Mouse (Mus musculus) heart, embryonic 14.5 days (tissue): ENCODE data around the gene Spz1. TPM values are rescaled to one million over a fixed set of nuclear protein-coding genes. Genes with fewer than 3 reads are reported as not detected.
A peak's percentile ranks its signal among the peaks of the same experiment; 100 is the strongest.

Source experiments
- ATAC-seq: fragments of 200-750 bp; cut with Nextera tagmentation; 2 replicates; pipeline ENCODE4 v1.8.0; 2017; ENCODE audit warnings: low read depth, moderate TSS enrichment; ENCODE audit not compliant: insufficient number of reproducible peaks, insufficient read depth, low FRiP score
- H3K27ac ChIP-seq, 2 experiments: fragments of 200-500 bp in 1 of 2; fragments of 300-500 bp in 1 of 2; sonication (generic) in 1 of 2; replicated peaks in 1 of 2; 2 replicates each; pipeline ENCODE4 v1.5.1; 2012 to 2014; ENCODE audit warnings: low read depth in 2 of 2, low read length in 2 of 2, control low read depth in 1 of 2, mild to moderate bottlenecking in 1 of 2, mixed read lengths in 1 of 2; ENCODE audit not compliant: control insufficient read depth in 1 of 2, insufficient read depth in 1 of 2
- H3K27me3 ChIP-seq: fragments of 300-500 bp; sonication (generic); 2 replicates; pipeline ENCODE4 v1.6.1; 2014; ENCODE audit warnings: mild to moderate bottlenecking, low read length, control low read depth; ENCODE audit not compliant: control insufficient read depth, insufficient read depth
- H3K36me3 ChIP-seq: fragments of 300-500 bp; sonication (generic); 2 replicates; pipeline ENCODE4 v1.6.1; 2014; ENCODE audit warnings: mild to moderate bottlenecking, control low read depth, low read length, mixed read lengths; ENCODE audit not compliant: control insufficient read depth, insufficient read depth
- H3K4me1 ChIP-seq, 2 experiments: fragments of 200-500 bp in 1 of 2; fragments of 300-500 bp in 1 of 2; sonication (generic) in 1 of 2; 2 replicates each; pipeline ENCODE4 v1.6.1; 2012 to 2014; ENCODE audit warnings: low read length in 2 of 2, control low read depth in 1 of 2, mixed read lengths in 1 of 2; ENCODE audit not compliant: control insufficient read depth in 2 of 2, insufficient read depth in 2 of 2
- H3K4me2 ChIP-seq: fragments of 300-500 bp; sonication (generic); 2 replicates; pipeline ENCODE4 v1.6.1; 2014; ENCODE audit warnings: mild to moderate bottlenecking, low read length
- H3K4me3 ChIP-seq, 2 experiments: fragments of 200-500 bp in 1 of 2; fragments of 300-500 bp in 1 of 2; sonication (generic) in 1 of 2; 2 replicates each; pipeline ENCODE4 v1.5.1; 2012 to 2014; ENCODE audit warnings: low read length in 2 of 2, mild to moderate bottlenecking in 2 of 2, control low read depth in 1 of 2, low read depth in 1 of 2, moderate library complexity in 1 of 2; ENCODE audit not compliant: control insufficient read depth in 1 of 2, insufficient read depth in 1 of 2
- H3K9ac ChIP-seq: fragments of 300-500 bp; sonication (generic); 2 replicates; pipeline ENCODE4 v1.6.1; 2014; ENCODE audit warnings: mild to moderate bottlenecking, low read length
- H3K9me3 ChIP-seq: fragments of 300-500 bp; sonication (generic); 2 replicates; pipeline ENCODE4 v1.6.1; 2016; ENCODE audit warnings: low read length, control low read depth; ENCODE audit not compliant: control insufficient read depth
- WGBS: fragments of 180-500 bp; shearing (Covaris S2); extraction: QIAGEN DNeasy Blood & Tissue Kit; methylation state at CpG from one replicate; pipeline ENCODE4 v1.1.7; 2014; 5-methylcytosine and 5-hydroxymethylcytosine counted together
- polyA plus RNA-seq: library from polyadenylated mRNA; unstranded; fragments of >200 nt; fragmentation: Nextera tagmentation; extraction: Ambion mirVana; gene quantifications from 2 replicates; pipeline ENCODE4 v1.2.1, GENCODE M21; 2014

Gene Spz1
- polyA plus RNA-seq, 1 experiment from 2014 or later, result not detected

- H3K4me3 ChIP-seq, result no peak overlapping the region
- no peak overlapping the region for H3K4me2 ChIP-seq
- 89% methylated on average over 2 of the region's 2 CpGs for WGBS
- no peaks in the 10 kb centered on the region for H3K27me3 ChIP-seq
- no peak overlapping the region for H3K27ac ChIP-seq
- no peak for ATAC-seq
- H3K36me3 ChIP-seq, result peaks cover 4% of the 10 kb centered on the region; the same call in 1 of the 2 replicates
- 0 out of 4 replicates have a peak, but pooled peaks cover 0 to 5% of the 10 kb centered on the region in 2 experiments for H3K4me1 ChIP-seq
- H3K9me3 ChIP-seq, result no peaks in the 10 kb centered on the region
- H3K9ac ChIP-seq, result no peak overlapping the region
Observed at GRCm38 (mm10) chr13:92532216-92532615, 43.8 kb downstream of the Spz1 start.

GRCm38 (mm10) chr13:92531237-92531636 is 44.7 kb downstream of the Spz1 start:
- 5% methylated on average over 15 of the region's 15 CpGs for WGBS
- no peak for ATAC-seq
- Histone ChIP-seq H3K4me1 (0 out of 4 replicates have a peak, but pooled peaks cover 0 to 5% of the 10 kb centered on the region in 2 experiments), H3K27me3 (no peaks in the 10 kb centered on the region), H3K27ac (peak overlapping the region; percentile 94 to 98), H3K4me3 (peak overlapping the region; percentile 75 to 80), H3K36me3 (peaks cover 4% of the 10 kb centered on the region; the same call in 1 of the 2 replicates), H3K9ac (peak overlapping the region; percentile 86), H3K9me3 (no peaks in the 10 kb centered on the region), H3K4me2 (peak overlapping the region; percentile 68)

GRCm38 (mm10) chr13:92530721-92531211 is 45.2 kb downstream of the Spz1 start, which contains the start of gene Zfyve16:
Gene Zfyve16, minus strand, starts transcription at chr13:92530868.
- Histone ChIP-seq H3K4me2 (peak within 1 kb of the TSS; percentile 68), H3K36me3 (peaks cover 4% of the 10 kb centered on the region; the same call in 1 of the 2 replicates), H3K27me3 (no peaks in the 10 kb centered on the region), H3K9ac (peak within 1 kb of the TSS; percentile 86), H3K9me3 (no peaks in the 10 kb centered on the region), H3K4me1 (0 out of 4 replicates have a peak, but pooled peaks cover 0 to 5% of the 10 kb centered on the region in 2 experiments), H3K27ac (peak within 1 kb of the TSS; percentile 94 to 98), H3K4me3 (peak within 1 kb of the TSS; percentile 75 to 80)
- ATAC-seq, result peak; percentile 95
- under 1% methylated on average over 46 of the region's 46 CpGs for WGBS

GRCm38 (mm10) chr13:92529828-92530720 is 45.9 kb downstream of the Spz1 start:
- Histone ChIP-seq H3K27ac (peak overlapping the region; percentile 92 to 98), H3K36me3 (peaks cover 4% of the 10 kb centered on the region; the same call in 1 of the 2 replicates), H3K4me2 (peak overlapping the region; percentile 68), H3K4me3 (peak overlapping the region; percentile 75 to 80), H3K4me1 (0 out of 4 replicates have a peak, but pooled peaks cover 0 to 5% of the 10 kb centered on the region in 2 experiments), H3K9me3 (no peaks in the 10 kb centered on the region), H3K27me3 (no peaks in the 10 kb centered on the region), H3K9ac (peak overlapping the region; percentile 86)
- no peak; the same call in 1 of the 2 replicates for ATAC-seq
- WGBS, result 3% methylated on average over 32 of the region's 47 CpGs

Other genes with a start within 250 kb of the Spz1 start
- 11.7 and 11.8 TPM in 2 replicates for gene Dhfr, start 221.4 kb downstream of the Spz1 start, polyA plus RNA-seq
- 17.0 and 17.1 TPM in 2 replicates for gene Msh3, start 221.2 kb downstream of the Spz1 start, polyA plus RNA-seq
- gene Ankrd34b, start 150.3 kb downstream of the Spz1 start, polyA plus RNA-seq, result 0.27 and 0.35 TPM in 2 replicates
- gene Fam151b, start 92.2 kb downstream of the Spz1 start, polyA plus RNA-seq, result 0.28 TPM in 1 of 2 replicates, not detected in the other
- gene Zfyve16, start 45.3 kb downstream of the Spz1 start, polyA plus RNA-seq, result 10.5 and 10.8 TPM in 2 replicates
- 11.0 and 12.6 TPM in 2 replicates for gene Serinc5, start 34.9 kb upstream of the Spz1 start, polyA plus RNA-seq
- 36.0 and 36.8 TPM in 2 replicates for gene Thbs4, start 218.6 kb upstream of the Spz1 start, polyA plus RNA-seq